Mouse (Mus musculus) thymus, postnatal 0 days (tissue): ENCODE measurements around the gene Shh. TPM values are rescaled to one million over a fixed set of nuclear protein-coding genes. Genes with fewer than 3 reads are reported as not detected.

Experiments
- polyA plus RNA-seq: library from polyadenylated mRNA; unstranded; fragments of >200 nt; fragmentation: Nextera tagmentation; extraction: Ambion mirVana; gene quantifications from 2 replicates; pipeline ENCODE4 v1.2.1, GENCODE M21; 2015

The Shh gene
- polyA plus RNA-seq, 1 experiment from 2014 or later = 0.04 TPM

Other genes with a start within 250 kb of the Shh start
- gene Cnpy1, start 221.4 kb downstream of the Shh start, polyA plus RNA-seq = 0.10 TPM in 1 of 2 replicates, not detected in the other
- 9.0 and 12.5 TPM in 2 replicates for gene Rbm33, start 150.1 kb downstream of the Shh start, polyA plus RNA-seq